Mouse (Mus musculus) ovary, postnatal 14 days (tissue): Measurements from ENCODE around the gene Clcf1.
A peak's percentile ranks its signal among the peaks of the same experiment; 100 is the strongest.

ENCODE experiments used
- DNase-seq: peaks from one replicate; pipeline ENCODE4 v3.0.0; 2022; ENCODE audit warnings: low spot score

The Clcf1 gene

DNA sequence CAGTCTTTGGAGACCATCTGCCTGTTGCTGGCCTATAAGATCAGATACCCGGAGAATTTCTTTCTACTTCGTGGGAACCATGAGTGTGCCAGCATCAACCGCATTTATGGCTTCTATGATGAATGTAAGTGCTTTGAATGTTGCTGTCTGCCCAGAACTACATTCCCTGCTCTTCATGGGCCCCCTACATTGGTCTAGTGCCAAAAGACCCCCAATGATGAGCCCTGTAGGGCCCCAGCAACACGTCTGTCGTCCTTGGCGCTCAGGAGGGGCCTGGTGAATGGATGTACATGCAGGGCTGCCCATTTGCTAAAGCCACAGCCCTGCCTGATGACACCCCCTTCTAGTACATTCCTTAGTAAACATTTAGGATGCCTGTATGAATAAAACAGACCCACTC is 20.9 kb upstream of the Clcf1 start:
- no peak for DNase-seq

DNA sequence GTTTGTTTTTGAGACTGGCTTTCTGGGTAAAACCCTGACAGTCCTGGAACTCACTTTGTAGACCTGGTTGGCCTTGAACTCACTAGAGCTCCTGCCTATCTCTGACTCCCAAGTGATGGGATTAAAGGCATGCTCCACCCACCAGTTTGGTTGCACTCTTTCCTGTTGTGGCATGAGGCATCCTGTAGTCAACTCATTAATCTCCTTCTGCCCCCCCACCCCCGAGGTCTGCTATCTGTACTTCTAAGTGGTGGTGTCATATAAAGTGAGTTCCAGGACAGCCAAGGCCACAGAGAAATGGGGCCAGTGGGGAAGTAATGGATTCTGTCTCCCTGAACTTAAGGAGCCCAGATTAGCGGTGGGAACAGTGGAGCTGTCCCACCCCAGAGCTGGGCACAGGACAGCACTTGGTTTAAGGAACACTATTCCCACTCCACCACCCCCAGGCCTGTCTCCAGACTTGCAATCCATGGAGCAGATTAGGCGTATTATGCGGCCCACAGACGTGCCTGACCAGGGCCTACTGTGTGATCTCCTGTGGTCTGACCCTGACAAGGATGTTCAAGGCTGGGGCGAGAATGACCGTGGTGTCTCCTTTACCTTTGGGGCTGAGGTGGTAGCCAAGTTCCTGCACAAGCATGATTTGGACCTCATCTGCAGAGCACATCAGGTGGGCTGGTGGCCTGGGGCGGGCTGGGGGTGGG is 19.9 kb upstream of the Clcf1 start:
- no peak for DNase-seq

GRCm38 (mm10) chr19:4194776-4195650 is 19.0 kb upstream of the Clcf1 start:
- no peak for DNase-seq

DNA sequence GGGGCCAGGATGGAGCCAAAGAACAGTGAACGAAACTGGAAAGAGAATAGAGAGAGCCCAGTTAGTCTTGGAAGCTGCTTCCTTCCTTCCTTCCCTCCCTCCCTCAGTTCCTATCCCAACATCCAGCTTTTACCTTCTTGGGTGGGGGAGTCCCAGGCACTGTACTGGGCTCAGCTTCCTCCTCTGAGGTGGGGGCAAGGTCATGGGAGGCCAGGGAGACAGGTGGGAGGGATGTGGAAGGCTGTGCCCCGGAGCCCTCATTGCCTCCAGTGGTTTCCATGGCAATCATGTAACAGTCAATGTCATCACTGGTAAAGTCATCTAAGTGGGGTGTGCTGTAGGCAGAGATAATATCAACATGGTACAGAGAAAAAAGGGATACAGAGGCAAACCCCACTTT is 18.0 kb upstream of the Clcf1 start:
- DNase-seq = no peak

DNA sequence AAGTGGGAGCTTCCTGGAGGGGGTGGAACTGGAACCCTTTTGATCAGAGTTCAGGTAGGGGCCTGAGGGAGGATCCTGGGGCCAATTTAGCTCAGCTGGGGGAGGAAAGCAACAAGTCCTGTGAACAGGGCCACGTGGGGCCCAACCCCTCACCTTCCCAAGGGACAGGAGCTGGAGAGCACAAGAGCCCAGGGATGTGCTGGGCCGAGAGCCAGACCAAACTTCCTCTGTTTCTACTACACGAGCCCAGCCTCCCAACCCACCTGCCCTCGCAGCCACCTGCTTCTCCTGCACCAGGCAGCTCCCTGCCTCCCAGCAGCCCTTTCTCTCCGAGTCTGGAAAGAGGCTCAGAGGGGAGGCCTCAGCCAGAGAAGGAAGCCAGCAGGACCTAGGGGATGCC is 17.5 kb upstream of the Clcf1 start:
- no peak for DNase-seq

GRCm38 (mm10) chr19:4197180-4197579 is 16.9 kb upstream of the Clcf1 start:
- DNase-seq = no peak

- DNase-seq = peak; percentile 85
These were observed 12.6 kb upstream of the Clcf1 start, which contains the start of gene Rad9a for GRCm38 (mm10) chr19:4201291-4201909. Gene Rad9a (minus strand): TSS chr19:4201662.

GRCm38 (mm10) chr19:4202149-4202548 is 11.9 kb upstream of the Clcf1 start:
- no peak for DNase-seq

GRCm38 (mm10) chr19:4203148-4203547 is 10.9 kb upstream of the Clcf1 start:
- no peak for DNase-seq

- DNase-seq = no peak
These were observed 10.3 kb upstream of the Clcf1 start for GRCm38 (mm10) chr19:4203604-4204326.

- DNase-seq = no peak
These were observed 9.1 kb upstream of the Clcf1 start for GRCm38 (mm10) chr19:4204889-4205288.

- peak; percentile 66 for DNase-seq
These were observed 7.1 kb upstream of the Clcf1 start for GRCm38 (mm10) chr19:4206971-4207370.

DNA sequence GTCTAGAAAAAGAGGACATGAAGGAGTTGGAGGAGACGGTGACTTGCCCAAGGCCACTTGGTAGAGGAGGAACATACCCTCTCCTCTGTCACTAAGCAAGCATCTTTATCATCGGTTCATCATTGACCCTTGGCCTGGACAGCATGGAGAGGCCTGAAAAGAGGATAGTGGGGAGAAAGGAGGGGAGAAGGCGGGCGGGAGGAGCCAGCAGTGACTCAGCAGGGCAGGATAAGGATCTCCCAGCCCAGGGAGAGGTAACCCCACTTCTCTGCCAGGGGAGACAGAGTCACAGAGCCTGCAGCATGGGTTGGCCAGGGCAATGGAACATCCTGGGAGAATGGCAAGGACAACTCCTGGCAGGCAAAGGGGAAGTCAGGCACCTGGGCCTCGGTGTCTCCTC is 5.5 kb upstream of the Clcf1 start:
- DNase-seq = no peak

GRCm38 (mm10) chr19:4211891-4212588 is 2.0 kb upstream of the Clcf1 start:
- DNase-seq = no peak

- DNase-seq = no peak
These were observed 489 bp upstream of the Clcf1 start for GRCm38 (mm10) chr19:4213524-4213974.

- no peak for DNase-seq
These were observed 873 bp downstream of the Clcf1 start for GRCm38 (mm10) chr19:4214771-4215450.

GRCm38 (mm10) chr19:4215451-4215840 is 1.4 kb downstream of the Clcf1 start:
- DNase-seq = no peak

DNA sequence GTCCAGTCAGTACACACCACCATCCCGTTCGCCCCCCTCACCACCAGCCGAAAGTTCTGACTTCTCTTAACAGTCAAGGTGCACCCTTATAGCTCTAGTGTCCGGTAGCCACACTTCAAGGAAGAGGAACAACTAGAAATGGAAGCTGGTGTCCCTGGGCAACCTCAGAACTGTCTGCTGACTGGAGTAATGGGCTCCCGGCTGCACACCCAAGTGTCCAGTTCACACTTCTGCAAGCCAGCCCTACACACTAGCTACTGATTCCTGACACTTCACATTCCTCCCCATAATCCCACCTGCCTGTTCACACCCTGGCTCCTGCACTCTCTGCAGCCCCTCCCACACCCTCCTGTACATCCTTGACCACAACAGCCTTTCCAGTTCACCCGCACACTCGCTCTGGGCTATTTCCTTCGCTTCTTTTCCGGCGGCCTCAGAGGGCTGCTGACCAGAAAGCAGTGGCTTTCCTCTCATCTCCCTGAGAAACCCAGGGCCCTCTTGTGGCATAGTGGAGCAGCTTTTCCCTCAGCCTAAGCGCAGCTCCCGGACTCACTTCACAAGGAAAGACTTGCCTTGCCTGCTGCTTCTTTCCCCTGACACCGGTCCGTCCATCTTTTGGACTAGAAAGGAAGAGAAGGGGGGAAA is 2.1 kb downstream of the Clcf1 start:
- no peak for DNase-seq

DNA sequence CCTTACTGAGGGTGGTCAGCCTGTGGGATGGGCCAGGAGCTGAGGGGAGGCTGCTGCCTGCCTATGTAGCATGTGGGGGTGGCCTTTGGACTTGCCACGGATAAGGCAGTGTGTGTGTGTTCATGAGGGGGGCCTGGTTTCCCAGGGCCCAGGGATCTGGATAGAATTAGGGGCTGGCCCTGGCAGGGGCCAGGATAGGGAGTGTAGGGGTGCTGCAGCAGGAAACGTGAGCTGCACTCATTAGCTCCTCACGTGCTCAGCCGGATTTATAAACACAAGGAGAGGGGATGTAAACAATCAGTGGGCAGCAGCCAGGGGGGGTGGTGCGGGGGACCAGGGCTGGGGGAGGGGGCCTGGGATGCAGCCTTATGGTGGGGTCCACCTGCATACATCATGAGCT is 3.1 kb downstream of the Clcf1 start:
- no peak for DNase-seq

- no peak for DNase-seq
These were observed 3.8 kb downstream of the Clcf1 start for GRCm38 (mm10) chr19:4217855-4218254.
